Mouse (Mus musculus) brown adipose tissue, adult 24 weeks (tissue): ENCODE measurements around the gene Acsbg2. TPM values are rescaled to one million over a fixed set of nuclear protein-coding genes. Genes with fewer than 3 reads are reported as not detected.

Experiments used
- H3K27ac ChIP-seq: fragments of 200-500 bp; replicated peaks from 2 replicates; pipeline ENCODE4 v1.5.1; 2012; ENCODE audit warnings: low read depth, mild to moderate bottlenecking, low read length
- H3K4me1 ChIP-seq: fragments of 200-500 bp; 2 replicates; pipeline ENCODE4 v1.6.1; 2012; ENCODE audit warnings: low read length, mixed read lengths; ENCODE audit not compliant: control insufficient read depth, insufficient read depth, insufficient read length
- H3K4me3 ChIP-seq: fragments of 200-500 bp; 2 replicates; pipeline ENCODE4 v1.5.1; 2012; ENCODE audit warnings: low read depth, mild to moderate bottlenecking, low read length, moderate library complexity; ENCODE audit not compliant: insufficient read depth
- polyA plus RNA-seq: library from polyadenylated mRNA; stranded (reverse); fragments of >200 nt; gene quantifications from 2 replicates; pipeline ENCODE4 v1.2.4, GENCODE M21; 2012; ENCODE audit not compliant: missing spikeins, insufficient read depth, insufficient read length

Acsbg2 gene
- polyA plus RNA-seq, 1 experiment, result not detected

DNA sequence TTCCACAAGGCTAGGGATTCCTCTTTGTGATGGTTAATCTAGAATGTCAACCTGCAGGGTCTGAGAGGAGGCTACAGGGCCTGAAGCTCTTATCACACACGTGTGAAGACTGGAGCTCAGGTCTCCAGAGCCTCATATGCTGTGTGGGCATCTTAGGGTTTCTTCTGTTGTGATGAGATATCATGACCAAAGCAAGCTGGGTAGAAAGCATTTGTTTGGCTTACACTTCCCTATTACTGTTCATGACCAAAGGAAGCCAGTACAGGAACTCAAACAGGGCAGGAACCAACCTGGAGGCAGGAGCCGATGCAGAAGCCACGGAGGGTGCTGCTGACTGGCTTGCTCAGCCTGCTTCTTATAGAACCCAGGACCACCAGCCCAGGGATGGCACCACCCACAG is 18.8 kb downstream of the Acsbg2 start:
- Histone ChIP-seq H3K27ac (no peak overlapping the region), H3K4me3 (no peak overlapping the region), H3K4me1 (no peaks in the 10 kb centered on the region)

- H3K4me3 ChIP-seq, result no peak overlapping the region
- no peak overlapping the region for H3K27ac ChIP-seq
- no peaks in the 10 kb centered on the region for H3K4me1 ChIP-seq
These were observed 23.1 kb downstream of the Acsbg2 start for GRCm38 (mm10) chr17:56851167-56851566.

GRCm38 (mm10) chr17:56849710-56850109 is 24.5 kb downstream of the Acsbg2 start:
- H3K4me3 ChIP-seq, result no peak overlapping the region
- H3K27ac ChIP-seq, result no peak overlapping the region
- H3K4me1 ChIP-seq, result no peaks in the 10 kb centered on the region

DNA sequence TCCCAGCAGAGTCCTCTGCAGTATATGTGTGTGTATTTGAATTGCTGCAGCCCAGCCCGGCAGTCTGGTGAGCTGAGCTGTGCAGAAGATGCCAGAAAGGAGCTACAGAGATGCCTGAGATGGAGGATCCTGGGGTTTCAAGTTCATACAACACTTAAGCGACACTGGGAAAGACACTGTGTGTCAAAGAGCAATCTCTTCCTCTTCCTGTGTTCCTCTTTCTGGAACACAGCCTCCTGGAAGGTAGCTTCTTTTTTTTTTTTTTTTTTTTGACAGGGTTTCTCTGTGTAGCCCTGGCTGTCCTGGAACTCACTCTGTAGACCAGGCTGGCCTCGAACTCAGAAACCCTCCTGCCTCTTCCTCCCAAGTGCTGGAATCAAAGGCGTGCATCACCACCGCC is 25.5 kb downstream of the Acsbg2 start:
- H3K4me1 ChIP-seq, result no peaks in the 10 kb centered on the region
- H3K27ac ChIP-seq, result no peak overlapping the region

GRCm38 (mm10) chr17:56843678-56844077 is 30.6 kb downstream of the Acsbg2 start:
- H3K4me1 ChIP-seq, result no peaks in the 10 kb centered on the region
- H3K4me3 ChIP-seq, result no peak overlapping the region
- H3K27ac ChIP-seq, result no peak overlapping the region

More for the DNA sequence above, 25.5 kb downstream of the Acsbg2 start:
- no peak overlapping the region for H3K4me3 ChIP-seq

GRCm38 (mm10) chr17:56842173-56842572 is 32.1 kb downstream of the Acsbg2 start:
- Histone ChIP-seq H3K27ac (no peak overlapping the region), H3K4me3 (no peak overlapping the region), H3K4me1 (no peaks in the 10 kb centered on the region)

DNA sequence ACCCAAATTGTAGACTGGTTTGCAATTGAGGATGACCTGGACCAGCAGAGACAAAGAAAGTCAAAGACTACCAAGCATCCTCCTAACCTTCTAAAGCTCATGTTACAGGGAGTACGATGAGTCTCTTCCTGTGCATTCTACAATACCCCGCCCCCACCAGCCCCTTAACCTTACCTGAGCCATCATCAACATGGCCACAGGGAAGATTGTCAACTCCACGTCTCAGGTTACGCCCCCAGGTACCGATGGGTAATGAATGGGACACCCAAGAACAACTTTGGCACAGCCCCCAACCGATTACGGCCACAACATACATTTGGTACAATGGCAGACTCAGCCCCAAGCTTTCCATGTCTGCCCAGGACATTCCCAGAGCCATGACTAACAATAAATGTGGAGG is 33.7 kb downstream of the Acsbg2 start:
- H3K4me1 ChIP-seq, result no peaks in the 10 kb centered on the region
- H3K4me3 ChIP-seq, result no peak overlapping the region
- no peak overlapping the region for H3K27ac ChIP-seq

DNA sequence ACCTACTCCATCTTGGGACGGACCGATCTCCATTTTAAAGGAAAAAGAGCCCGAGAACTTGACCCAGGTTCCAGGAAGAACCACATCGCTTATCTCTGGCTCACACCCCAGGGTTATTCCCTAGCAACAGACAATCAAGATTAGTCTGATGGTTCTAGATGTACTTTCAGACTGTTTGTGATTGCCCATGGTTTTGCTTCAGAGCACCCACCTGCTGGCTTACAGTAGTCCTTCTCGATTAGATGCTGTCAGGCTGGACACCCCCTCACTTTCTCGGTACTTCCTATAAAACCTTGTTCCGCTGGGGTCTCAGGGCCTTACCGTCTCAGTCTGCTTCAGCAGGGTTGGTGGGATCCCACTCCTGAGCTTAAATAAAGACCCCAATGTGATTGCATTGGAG is 37.9 kb downstream of the Acsbg2 start:
- H3K27ac ChIP-seq, result no peak overlapping the region
- no peaks in the 10 kb centered on the region for H3K4me1 ChIP-seq
- no peak overlapping the region for H3K4me3 ChIP-seq

- H3K4me1 ChIP-seq, result no peaks in the 10 kb centered on the region
- no peak overlapping the region for H3K4me3 ChIP-seq
- no peak overlapping the region for H3K27ac ChIP-seq
These were observed 40.9 kb downstream of the Acsbg2 start for GRCm38 (mm10) chr17:56833381-56833780.

GRCm38 (mm10) chr17:56832918-56833317 is 41.3 kb downstream of the Acsbg2 start:
- Histone ChIP-seq H3K27ac (no peak overlapping the region), H3K4me1 (no peaks in the 10 kb centered on the region), H3K4me3 (no peak overlapping the region)

DNA sequence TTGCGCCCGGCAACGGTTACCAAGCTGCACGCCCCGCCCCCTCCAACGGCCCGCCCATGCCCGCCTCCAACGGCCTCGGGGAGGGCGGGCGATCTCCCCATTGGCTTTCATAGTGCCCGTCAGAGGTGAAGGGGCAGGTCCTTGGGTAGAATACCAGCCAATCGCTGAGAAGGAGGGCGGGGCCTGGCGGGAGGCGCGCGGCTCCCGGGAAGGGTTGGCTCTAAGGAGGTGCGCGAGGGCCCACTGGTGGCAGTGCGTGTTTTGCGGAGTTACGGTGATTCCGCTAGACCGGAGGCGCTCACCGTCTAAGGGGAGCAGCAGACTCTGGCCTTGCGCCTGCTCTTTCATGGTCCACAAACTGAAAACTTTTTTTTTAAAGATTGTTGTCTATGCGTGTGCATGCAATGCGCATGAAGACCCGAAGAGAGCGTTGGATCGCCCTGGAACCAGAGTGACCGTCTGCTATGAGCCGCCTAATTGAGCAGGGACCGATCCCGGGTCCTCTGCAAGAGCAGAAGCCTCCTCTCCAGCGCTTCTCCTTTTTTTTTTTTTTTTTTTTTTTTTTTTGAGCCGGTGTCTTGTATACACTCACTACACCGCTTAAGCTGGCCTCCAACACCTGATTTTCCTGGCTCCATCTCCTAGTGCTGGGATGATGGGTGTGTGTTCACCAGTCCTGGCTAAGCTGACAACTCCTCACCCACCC is 43.0 kb downstream of the Acsbg2 start:
- no peaks in the 10 kb centered on the region for H3K4me1 ChIP-seq
- no peak overlapping the region for H3K27ac ChIP-seq
- H3K4me3 ChIP-seq, result peak overlapping the region; percentile 51

GRCm38 (mm10) chr17:56830411-56831110 is 43.7 kb downstream of the Acsbg2 start, which contains the start of gene Rfx2:
Gene Rfx2, minus strand, starts transcription at chr17:56831013.
- no peak within 1 kb of the TSS for H3K27ac ChIP-seq

DNA sequence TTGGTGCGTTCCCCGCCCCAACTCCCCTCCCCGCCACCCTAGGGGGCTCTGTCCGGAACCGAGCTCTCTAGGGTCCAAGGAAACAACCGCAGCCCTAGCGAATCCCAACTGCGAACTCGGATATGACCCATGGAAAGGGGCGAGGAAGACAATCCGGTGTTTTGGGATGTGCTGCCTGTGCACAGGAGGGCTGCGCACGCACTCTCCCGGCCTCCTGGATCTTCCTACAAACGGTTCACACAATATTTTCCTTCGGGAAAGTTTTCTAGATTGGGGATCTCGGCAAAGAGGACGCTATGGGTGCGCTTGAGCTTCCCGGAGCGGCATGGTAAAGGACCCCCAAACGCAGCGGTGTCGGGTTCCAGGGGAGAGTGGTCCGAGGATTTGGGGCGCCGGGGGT is 44.5 kb downstream of the Acsbg2 start:
- Histone ChIP-seq H3K4me3 (peak overlapping the region; percentile 69), H3K4me1 (peaks cover 8% of the 10 kb centered on the region; the same call in 1 of the 2 replicates), H3K27ac (no peak overlapping the region)

More at GRCm38 (mm10) chr17:56830411-56831110, 43.7 kb downstream of the Acsbg2 start, which contains the start of gene Rfx2:
- Histone ChIP-seq H3K4me1 (peaks cover 4% of the 10 kb centered on the region; the same call in 1 of the 2 replicates), H3K4me3 (peak within 1 kb of the TSS; percentile 69)

DNA sequence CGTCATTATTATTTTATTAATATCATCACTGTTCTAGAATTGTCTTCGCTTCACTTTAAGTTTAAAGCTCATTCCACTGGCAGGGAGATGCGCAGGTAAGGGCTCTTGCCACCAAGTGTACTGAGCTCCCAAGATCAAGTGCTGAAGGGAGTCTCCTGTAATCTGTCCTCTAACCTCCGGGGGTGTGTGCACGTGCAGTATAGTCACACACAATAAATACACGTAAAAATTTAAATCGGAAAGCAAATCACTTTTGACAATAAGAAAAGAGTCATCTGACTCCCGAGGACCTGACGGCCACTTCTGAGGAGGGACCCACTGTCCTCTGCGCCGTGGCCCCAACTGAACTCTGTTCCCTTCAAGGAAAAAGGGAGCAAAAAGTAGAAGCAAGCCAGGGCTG is 45.1 kb downstream of the Acsbg2 start:
- Histone ChIP-seq H3K4me3 (peak overlapping the region; percentile 69), H3K4me1 (peaks cover 10% of the 10 kb centered on the region; the same call in 1 of the 2 replicates), H3K27ac (no peak overlapping the region)

GRCm38 (mm10) chr17:56826718-56827117 is 47.5 kb downstream of the Acsbg2 start:
- peaks cover 10% of the 10 kb centered on the region; the same call in 1 of the 2 replicates for H3K4me1 ChIP-seq
- H3K27ac ChIP-seq, result no peak overlapping the region

GRCm38 (mm10) chr17:56823352-56823751 is 50.9 kb downstream of the Acsbg2 start:
- no peak overlapping the region for H3K4me3 ChIP-seq
- no peak overlapping the region for H3K27ac ChIP-seq
- peaks cover 13% of the 10 kb centered on the region; the same call in 1 of the 2 replicates for H3K4me1 ChIP-seq

More at GRCm38 (mm10) chr17:56826718-56827117, 47.5 kb downstream of the Acsbg2 start:
- no peak overlapping the region for H3K4me3 ChIP-seq
